In the genomic region with DNA sequence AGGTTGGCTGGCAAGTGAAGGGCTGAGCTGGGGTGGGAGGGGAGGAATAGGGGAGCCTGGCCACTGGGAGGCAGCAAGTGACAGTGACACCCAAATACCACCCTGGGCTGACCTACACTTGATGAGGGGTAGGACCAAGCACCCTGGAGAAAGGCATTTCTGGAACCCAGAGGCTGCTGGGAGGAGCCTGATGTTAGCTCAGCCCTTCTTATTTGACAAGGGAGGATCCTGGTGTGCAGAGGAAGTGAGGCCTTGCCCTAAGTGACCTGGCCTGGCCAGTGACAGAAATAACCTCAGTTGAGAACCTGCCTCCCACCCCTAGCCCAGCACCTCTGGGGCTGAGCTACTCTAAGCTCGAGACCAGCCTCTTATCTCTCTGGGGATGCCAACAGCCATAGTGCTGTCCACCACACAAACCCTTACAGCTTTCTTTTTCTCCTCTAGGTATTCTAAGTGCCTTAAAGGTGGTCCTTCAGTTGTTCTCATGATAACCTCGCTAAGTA, we compare ENCODE assay signal across 17 mouse cellular contexts. TPM values are rescaled to one million over a fixed set of nuclear protein-coding genes. Genes with fewer than 3 reads are reported as not detected.
DNase-seq lines count a peak whose midpoint lies in the region; ATAC-seq and TF ChIP-seq lines count a peak whose summit lies in the region.
"Had no signal": no experiment of that assay in that cellular context is flagged by ENCODE, and none has a peak within 500 bp of the region (broad histone marks: within the 10 kb centered on the region; RNA-seq: fewer than 3 reads in every experiment).

No protein-coding gene starts in this region.

- no peaks in the 10 kb centered on the region for H3K9me3 ChIP-seq in heart, embryonic 13.5 days
- H3K9me3 ChIP-seq in megakaryocyte, embryonic 14.5 days, result no peaks in the 10 kb centered on the region
- H3K9me3 ChIP-seq in forebrain, postnatal 0 days (ENCODE audit: low read length), result no peaks in the 10 kb centered on the region
- H3K9me3 ChIP-seq: neural tube, embryonic 13.5 days had no signal

- DNase-seq in heart, adult 8-10 months (ENCODE audit: low spot score), result no peak
- DNase-seq in A20 (ENCODE audit: low read depth, low spot score), result peak; percentile 37
- peak; percentile 41 for DNase-seq in induced T-regulatory cell, adult 2 months (ENCODE audit: low read depth)
- DNase-seq in urinary bladder, adult 2 months (ENCODE audit: low spot score), result no peak
- no peak for DNase-seq in forebrain, postnatal 0 days
- no peak for DNase-seq in gastrocnemius, postnatal 10 days
- DNase-seq: adrenal gland, adult 8-10 months; cerebellum, postnatal 10 days; kidney, postnatal 10 days; layer of hippocampus, adult 9-11 months; midbrain, embryonic 14.5 days; retina, postnatal 1 day; thymus, postnatal 25 days had no signal

- H3K4me2 ChIP-seq in heart, embryonic 13.5 days, result no peak overlapping the region
- H3K4me2 ChIP-seq in forebrain, postnatal 0 days (ENCODE audit: low read depth), result no peak overlapping the region
- H3K4me2 ChIP-seq: neural tube, embryonic 13.5 days had no signal

- ATAC-seq in heart, embryonic 13.5 days (ENCODE audit: extremely low read depth, insufficient number of reproducible peaks, low FRiP score, low TSS enrichment), result no peak
- ATAC-seq in forebrain, postnatal 0 days, result no peak
- ATAC-seq: forebrain, embryonic 14.5 days had no signal

- peak overlapping the region; percentile 51 for H3K9ac ChIP-seq in heart, embryonic 13.5 days
- H3K9ac ChIP-seq in forebrain, postnatal 0 days, result no peak overlapping the region
- H3K9ac ChIP-seq: neural tube, embryonic 13.5 days had no signal

- H3K4me1 ChIP-seq in heart, embryonic 13.5 days, result peaks cover 98% of the 10 kb centered on the region
- peaks cover 100% of the 10 kb centered on the region for H3K4me1 ChIP-seq in megakaryocyte, embryonic 14.5 days
- no peaks in the 10 kb centered on the region for H3K4me1 ChIP-seq in forebrain, postnatal 0 days (ENCODE audit: insufficient read depth)

- no peak for TF ChIP-seq CTCF in forebrain, postnatal 0 days (IDR thresholded peaks at IDR 0.05; ENCODE audit: low read depth)

- H3K27me3 ChIP-seq in heart, embryonic 13.5 days (replicated peaks), result no peaks in the 10 kb centered on the region
- H3K27me3 ChIP-seq in megakaryocyte, embryonic 14.5 days (replicated peaks), result no peaks in the 10 kb centered on the region
- H3K27me3 ChIP-seq in forebrain, postnatal 0 days (ENCODE audit: insufficient read depth, low read length), result no peaks in the 10 kb centered on the region
- H3K27me3 ChIP-seq: neural tube, embryonic 13.5 days had no signal

- peak overlapping the region; percentile 65 for H3K27ac ChIP-seq in heart, embryonic 13.5 days (replicated peaks)
- no peak overlapping the region for H3K27ac ChIP-seq in forebrain, postnatal 0 days (ENCODE audit: low read depth, low read length)
- H3K27ac ChIP-seq: neural tube, embryonic 13.5 days had no signal

- peaks cover 92% of the 10 kb centered on the region for H3K36me3 ChIP-seq in heart, embryonic 13.5 days
- peaks cover 98% of the 10 kb centered on the region for H3K36me3 ChIP-seq in megakaryocyte, embryonic 14.5 days (replicated peaks; ENCODE audit: low read length)
- H3K36me3 ChIP-seq in forebrain, postnatal 0 days (ENCODE audit: insufficient read depth), result 0 out of 2 replicates have a peak, but pooled peaks cover 7% of the 10 kb centered on the region

- H3K4me3 ChIP-seq in heart, embryonic 13.5 days, result no peak overlapping the region
- H3K4me3 ChIP-seq in megakaryocyte, embryonic 14.5 days (replicated peaks), result peak overlapping the region; percentile 80
- no peak overlapping the region for H3K4me3 ChIP-seq in forebrain, postnatal 0 days (ENCODE audit: low read depth, low read length)
- H3K4me3 ChIP-seq: neural tube, embryonic 13.5 days had no signal

- WGBS in heart, embryonic 13.5 days, result 28% methylated on average over 2 of the region's 2 CpGs
- 78% methylated on average over 2 of the region's 2 CpGs for WGBS in forebrain, postnatal 0 days

RNA-seq across cellular contexts. Expression of gene Slc2a1, which starts 16.3 kb away (rescaled TPM):
- polyA plus RNA-seq in heart, embryonic 13.5 days (2015; fragmentation: Nextera tagmentation; extraction: Ambion mirVana), result 180 and 217 TPM in 2 replicates
- total RNA-seq in heart, adult 8-10 months (2022), result 10 to 100 TPM; 12.6 to 22.5 (median 14.9) TPM
- 106 and 116 TPM in 2 replicates for polyA plus RNA-seq in megakaryocyte, embryonic 14.5 days (2012; ENCODE audit: insufficient read depth, low replicate concordance)
- polyA plus RNA-seq in urinary bladder, adult 2 months (2012; rRNA removed), result 36.2 and 38.7 TPM in 2 replicates
- total RNA-seq in forebrain, postnatal 0 days (2014; rRNA removed), result 53.6 and 64.8 TPM in 2 replicates
- polyA plus RNA-seq in forebrain, postnatal 0 days (2015; fragmentation: Nextera tagmentation; extraction: Ambion mirVana), result 41.4 and 43.1 TPM in 2 replicates
- total RNA-seq in gastrocnemius, postnatal 10 days (2021), result 1 to 10 TPM; 5.2 to 5.4 TPM

RNA-seq across cellular contexts. Expression of gene Zfp691, which starts 49.2 kb away (rescaled TPM):
- polyA plus RNA-seq in heart, embryonic 13.5 days (2015; fragmentation: Nextera tagmentation; extraction: Ambion mirVana), result 8.5 and 9.5 TPM in 2 replicates
- total RNA-seq in heart, adult 8-10 months (2022), result 10 to 100 TPM; 19.3 to 23.9 (median 22.6) TPM
- 9.7 and 15.6 TPM in 2 replicates for polyA plus RNA-seq in megakaryocyte, embryonic 14.5 days (2012; ENCODE audit: insufficient read depth, low replicate concordance)
- polyA plus RNA-seq in urinary bladder, adult 2 months (2012; rRNA removed), result 8.9 and 9.7 TPM in 2 replicates
- total RNA-seq in forebrain, postnatal 0 days (2014; rRNA removed), result 6.5 and 7.2 TPM in 2 replicates
- 1.2 and 2.2 TPM in 2 replicates for polyA plus RNA-seq in forebrain, postnatal 0 days (2015; fragmentation: Nextera tagmentation; extraction: Ambion mirVana)
- 1 to 10 TPM; 8.7 to 8.9 TPM for total RNA-seq in gastrocnemius, postnatal 10 days (2021)

Comparison
In these comparisons a context has a peak if more than half of its experiments do, and no peak if none do; other contexts are left out.
1. DNase-seq: peak in A20 (single experiment) and induced T-regulatory cell, adult 2 months (single experiment); none in heart, adult 8-10 months (single experiment), urinary bladder, adult 2 months (single experiment), forebrain, postnatal 0 days (single experiment) and gastrocnemius, postnatal 10 days (single experiment).